Mouse (Mus musculus): ENCODE results near the gene Dnajb11.

GRCm38 (mm10) chr16:22811477-22811876 lies 46.2 kb upstream of the Dnajb11 start, which contains the start of gene Crygs:
- no peak for TF ChIP-seq EP300 (IDR thresholded peaks at IDR 0.05; ENCODE audit: insufficient read depth, low read depth, low read length)
- no peak for TF ChIP-seq CTCF (IDR thresholded peaks at IDR 0.05; ENCODE audit: low read depth, low read length)
